Mouse (Mus musculus): ENCODE measurements around the gene Txndc2.

The Txndc2 gene

GRCm38 (mm10) chr17:65612391-65613141, 29.4 kb downstream of the Txndc2 start:
- DNase-seq (ENCODE audit: low spot score): peak; percentile 70

DNA sequence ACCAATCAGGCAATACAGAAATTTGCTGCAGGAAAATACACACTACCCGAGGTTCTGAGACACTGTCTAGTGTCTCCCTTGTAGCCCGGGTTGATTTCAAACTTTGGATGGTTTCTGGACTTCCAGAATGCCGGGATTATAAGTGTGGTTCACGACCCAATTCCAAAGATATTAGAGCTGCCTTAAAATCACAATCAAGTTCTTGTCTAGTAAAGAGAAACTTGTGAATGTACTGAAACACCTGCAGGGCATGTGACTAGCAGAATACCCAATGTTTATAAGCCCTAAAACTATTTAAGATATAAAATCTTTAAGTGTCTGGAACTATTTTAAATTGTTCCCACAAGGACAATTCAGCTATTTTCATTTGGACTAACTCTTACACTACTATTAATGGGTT, 30.2 kb downstream of the Txndc2 start:
- no peak for DNase-seq (ENCODE audit: low spot score)

DNA sequence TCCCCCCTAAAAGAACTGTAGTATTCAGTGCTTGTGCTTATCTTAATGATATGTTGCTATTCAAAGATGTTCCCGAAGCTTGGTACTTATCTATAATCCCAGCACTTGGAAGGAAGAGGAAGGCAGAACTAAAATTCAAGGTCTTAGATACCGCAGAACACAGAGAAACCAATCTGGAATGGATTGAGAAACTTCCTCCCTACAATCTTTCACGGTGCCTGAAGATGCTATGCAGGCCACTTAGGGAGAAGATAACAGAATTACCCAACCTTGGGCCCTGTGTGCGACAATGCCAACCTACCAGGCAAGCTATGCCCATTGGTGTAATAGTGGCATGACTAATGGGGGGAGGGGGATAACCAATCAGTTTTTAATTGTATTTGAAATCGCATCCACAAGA, 33.2 kb downstream of the Txndc2 start:
- DNase-seq (ENCODE audit: low spot score): peak; percentile 84

DNA sequence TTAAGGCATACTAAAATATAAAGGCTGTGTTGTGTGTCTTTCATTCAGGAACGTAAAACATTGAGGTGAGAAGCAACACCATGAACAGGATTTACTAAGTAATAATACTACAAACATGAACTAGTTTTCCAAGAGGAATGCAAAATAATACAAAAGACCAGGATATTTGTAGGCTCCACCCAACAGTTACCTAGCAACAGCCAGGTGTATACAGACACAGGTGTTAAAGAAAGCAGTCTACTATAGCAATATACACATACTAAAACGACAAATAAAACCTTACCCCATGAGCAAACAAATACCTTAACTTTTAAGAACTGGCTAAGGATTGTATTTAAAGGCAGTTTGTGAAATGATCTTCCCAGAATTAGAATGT, 33.7 kb downstream of the Txndc2 start:
- DNase-seq (ENCODE audit: low spot score): no peak

- no peak for DNase-seq (ENCODE audit: low spot score)
Measured at GRCm38 (mm10) chr17:65607574-65608311, 34.2 kb downstream of the Txndc2 start.

GRCm38 (mm10) chr17:65606014-65606413, 36.0 kb downstream of the Txndc2 start:
- no peak for DNase-seq (ENCODE audit: low spot score)

DNA sequence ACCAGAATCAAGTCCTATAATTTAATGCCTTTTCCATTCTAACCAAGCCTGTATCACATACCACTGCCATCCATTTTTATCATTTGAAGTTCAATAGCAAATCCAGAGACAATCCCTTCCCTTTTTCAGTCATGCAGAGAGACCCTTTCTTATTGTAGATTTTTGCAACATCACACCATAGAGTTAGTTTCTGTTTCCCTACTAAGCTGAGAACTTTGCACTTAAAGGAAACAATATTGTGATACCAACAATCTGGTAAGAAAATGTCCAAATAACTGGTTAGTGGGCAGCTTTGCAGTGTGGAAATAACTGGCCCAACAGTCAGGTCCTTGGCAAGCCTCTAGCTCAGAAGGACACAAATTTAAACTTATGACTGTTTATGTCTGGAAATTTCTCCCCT, 37.1 kb downstream of the Txndc2 start:
- no peak for DNase-seq (ENCODE audit: low spot score)

- DNase-seq (ENCODE audit: low spot score): no peak
Measured at GRCm38 (mm10) chr17:65604315-65604714, 37.7 kb downstream of the Txndc2 start.

DNA sequence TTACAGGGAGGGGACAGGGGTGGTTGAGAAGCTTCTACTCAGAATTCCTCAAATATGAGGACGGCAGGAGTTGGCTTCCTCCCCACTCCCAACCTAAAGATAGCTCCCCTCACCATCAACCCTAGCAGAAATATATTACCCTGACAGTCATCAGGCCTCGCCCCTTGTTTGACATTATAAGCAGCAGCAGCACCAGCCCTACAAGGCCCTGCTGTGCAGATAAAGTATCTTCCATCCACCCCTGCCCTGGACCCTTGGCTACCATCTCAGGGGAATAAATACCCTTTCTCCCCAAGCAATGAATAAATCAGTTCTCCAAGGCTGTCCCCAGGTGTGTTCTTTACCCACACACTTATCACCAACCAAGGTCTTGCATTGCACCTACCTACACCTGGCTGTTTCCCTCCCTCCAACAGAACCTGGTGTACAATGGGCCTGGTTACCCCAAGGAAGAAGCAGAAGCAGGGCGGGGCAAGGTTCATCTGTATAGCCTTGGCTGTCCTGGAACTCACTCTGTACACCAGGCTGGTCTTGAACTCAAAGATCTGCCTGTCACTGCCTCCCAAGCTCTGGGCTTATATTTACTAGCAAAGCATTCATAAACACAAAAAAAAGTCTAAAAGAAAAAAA, 44.0 kb downstream of the Txndc2 start:
- no peak for DNase-seq (ENCODE audit: low spot score)

GRCm38 (mm10) chr17:65594687-65595086, 47.3 kb downstream of the Txndc2 start:
- DNase-seq (ENCODE audit: low spot score): no peak

Measured in MN1 (cell line).